Mouse (Mus musculus) heart, postnatal 10 days (tissue): ENCODE measurements at regions not wholly inside any gene's neighbourhood (a gene's known extent, or its start where the extent isn't known, plus 50 kb on each side); places are given as distances from the start of the nearest gene placed in this dataset.

Experiments used
- DNase-seq, 2 experiments: peaks; one replicate each; pipeline ENCODE4 v3.0.0; 2021
- intact Hi-C: fragments of 180-260 bp; cut with DNase I; formaldehyde crosslinking; loops from one replicate; pipeline ENCODE4 v1.15.1; 2025

GRCm38 (mm10) chr15:49335523-49336040, 4549.1 kb upstream of the Gm7489 start:
- intact Hi-C loops, result no loop called here
- no peak for DNase-seq

GRCm38 (mm10) chr15:49347029-49347428, 4537.7 kb upstream of the Gm7489 start:
- no peak for DNase-seq
- intact Hi-C loops, result no loop called here

GRCm38 (mm10) chr15:49356107-49356506, 4528.6 kb upstream of the Gm7489 start:
- intact Hi-C loops, result no loop called here
- DNase-seq, result no peak

- no peak for DNase-seq
- intact Hi-C loops, result loop anchor here (10.0 kb wide), 1 partner anchor 471 kb away; no protein-coding TSS in a partner anchor
These were observed 4488.7 kb upstream of the Gm7489 start for GRCm38 (mm10) chr15:49395966-49396365.

DNA sequence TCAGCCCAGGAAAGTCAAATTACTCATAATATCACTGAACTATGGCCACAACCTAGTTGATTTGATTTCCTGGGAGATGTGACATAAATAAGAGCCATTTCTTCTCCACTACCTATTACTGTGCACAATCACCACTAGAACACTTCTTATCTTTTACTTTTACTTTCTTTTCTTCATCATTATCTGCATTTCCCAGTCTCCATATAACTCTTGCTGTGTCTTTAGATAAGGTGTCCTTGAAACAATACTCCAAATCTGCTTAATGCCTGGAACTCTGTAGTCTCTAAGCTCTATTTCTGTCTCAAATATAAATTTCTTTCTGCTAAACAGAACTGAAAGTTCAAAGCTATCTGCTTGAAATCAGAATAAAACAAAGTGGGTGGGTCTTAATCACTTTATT, 4471.0 kb upstream of the Gm7489 start:
- intact Hi-C loops, result no loop called here
- DNase-seq, result no peak

- DNase-seq, result no peak
- intact Hi-C loops, result no loop called here
These were observed 4433.4 kb upstream of the Gm7489 start for GRCm38 (mm10) chr15:49451310-49451709.

DNA sequence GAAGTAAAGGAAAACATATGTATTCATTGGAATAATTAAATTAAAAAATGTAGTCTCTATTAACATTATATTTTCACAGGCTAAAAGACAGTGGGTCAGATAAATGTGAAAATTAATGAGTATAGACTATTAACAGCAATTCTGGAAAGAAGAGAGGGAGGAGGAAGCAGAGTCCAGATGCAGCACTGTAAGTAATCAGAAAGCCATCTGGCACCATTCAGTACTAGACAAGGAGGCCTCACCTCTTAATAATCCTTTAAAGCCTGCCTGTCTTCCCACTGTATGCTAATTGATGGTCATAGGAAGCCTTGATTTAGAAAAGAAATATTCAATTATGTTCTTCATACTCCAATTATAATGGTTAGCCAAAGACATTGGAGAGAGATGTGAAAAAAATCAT, 4400.1 kb upstream of the Gm7489 start:
- no peak for DNase-seq
- intact Hi-C loops, result no loop called here

DNA sequence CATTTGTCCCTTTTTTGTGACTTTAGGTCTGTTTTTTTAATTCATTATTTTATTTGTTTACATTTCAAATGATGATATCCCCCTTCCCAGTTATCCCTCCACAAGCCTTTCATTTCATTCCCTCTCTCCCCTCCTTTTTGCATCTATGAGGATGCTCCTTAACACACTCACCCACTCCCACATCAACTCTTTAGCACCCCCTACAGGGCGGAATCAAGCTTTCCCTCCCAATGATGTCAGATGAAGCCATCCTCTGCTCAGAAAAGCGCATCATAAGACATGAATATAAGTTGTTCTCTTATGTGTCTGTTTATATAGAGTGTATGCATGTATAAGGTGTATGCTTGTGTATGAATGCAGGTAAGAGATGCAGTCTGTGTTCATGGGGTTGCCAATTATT, 4391.9 kb upstream of the Gm7489 start:
- intact Hi-C loops, result no loop called here
- DNase-seq, result no peak

DNA sequence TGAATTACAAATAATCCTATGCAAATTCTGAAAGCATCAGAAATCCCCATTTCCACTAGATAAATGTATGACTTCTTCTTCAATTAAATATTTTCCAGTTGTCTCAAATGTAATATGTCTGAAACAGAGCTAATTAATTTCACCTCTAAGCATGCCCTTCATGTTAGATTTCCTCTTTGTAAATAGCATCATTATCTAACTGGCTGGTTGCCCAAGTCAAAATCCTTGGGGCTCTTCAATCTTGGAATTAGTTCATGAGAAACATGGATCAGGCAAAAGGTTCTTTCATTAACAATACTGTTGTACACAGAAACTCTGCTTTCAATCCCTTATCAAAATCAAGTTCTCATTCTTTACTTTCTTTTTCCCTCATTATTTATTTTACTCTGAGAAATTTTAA, 4382.9 kb upstream of the Gm7489 start:
- no peak for DNase-seq
- intact Hi-C loops, result no loop called here
